Mouse (Mus musculus) cortical plate, adult 2 months (tissue): ENCODE results near the gene Syngr1.

Source experiments
- CTCF ChIP-seq: fragments of 200-500 bp; IDR thresholded peaks from 2 replicates; pipeline ENCODE4 v1.5.1; 2011; ENCODE audit warnings: mild to moderate bottlenecking, control low read depth, low read length; ENCODE audit not compliant: insufficient read depth; ENCODE audit errors: extremely low read depth
- POLR2A ChIP-seq: fragments of 200-500 bp; IDR thresholded peaks from 2 replicates; pipeline ENCODE4 v1.6.1; 2011; ENCODE audit warnings: mild to moderate bottlenecking, low read length, control low read depth; ENCODE audit not compliant: insufficient read depth; ENCODE audit errors: extremely low read depth

- TF ChIP-seq POLR2A = no peak
- TF ChIP-seq CTCF = no peak
These were observed 49.0 kb upstream of the Syngr1 start for GRCm38 (mm10) chr15:80042152-80042551.
